Mouse (Mus musculus): ENCODE data around the gene Olfr1202. TPM values are rescaled to one million over a fixed set of nuclear protein-coding genes. Genes with fewer than 3 reads are reported as not detected.

The Olfr1202 gene
- not detected in 2 replicates for polyA plus RNA-seq (2015; fragmentation: Nextera tagmentation; extraction: Ambion mirVana)

DNA sequence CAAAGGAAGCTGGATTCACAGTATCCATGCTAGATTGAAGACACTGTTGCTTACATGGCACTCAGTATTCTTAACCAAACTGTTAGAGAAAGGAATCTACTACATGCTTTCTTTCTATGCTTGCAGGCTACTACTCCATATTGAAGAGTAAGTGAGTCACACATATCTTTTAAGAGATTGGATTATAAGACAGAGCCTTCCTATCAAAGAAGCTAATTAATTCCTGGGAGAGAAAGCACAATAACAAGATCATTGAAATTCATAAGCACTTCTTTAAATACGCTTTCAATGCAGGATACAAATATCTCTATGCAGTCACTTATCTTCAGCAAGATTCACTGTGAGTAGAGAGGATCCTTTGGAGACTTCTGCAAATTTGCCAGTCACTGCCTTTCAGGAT lies at the start of gene Olfr1202:
Gene Olfr1202 (plus strand): TSS at position 301 of the 400 bp plus-strand sequence.
- Histone ChIP-seq H3K27me3 (replicated peaks; ENCODE audit: control insufficient read depth, insufficient read depth, low read length) (no peaks in the 10 kb centered on the region), H3K36me3 (ENCODE audit: control insufficient read depth, insufficient read depth) (no peaks in the 10 kb centered on the region), H3K9me3 (ENCODE audit: control insufficient read depth) (no peaks in the 10 kb centered on the region), H3K4me3 (ENCODE audit: low read depth, low read length) (no peak within 1 kb of the TSS), H3K27ac (ENCODE audit: low read depth, low read length) (no peak within 1 kb of the TSS), H3K4me1 (replicated peaks; ENCODE audit: control insufficient read depth, insufficient read depth, low read length) (no peaks in the 10 kb centered on the region), H3K4me2 (replicated peaks; ENCODE audit: low read depth) (no peak within 1 kb of the TSS), H3K9ac (ENCODE audit: low read depth, low read length) (no peak within 1 kb of the TSS)
- ATAC-seq, result no peak
- 87% methylated on average over 1 of the region's 1 CpGs for WGBS
- TF ChIP-seq CTCF (IDR thresholded peaks at IDR 0.05; ENCODE audit: low read depth), result no peak

DNA sequence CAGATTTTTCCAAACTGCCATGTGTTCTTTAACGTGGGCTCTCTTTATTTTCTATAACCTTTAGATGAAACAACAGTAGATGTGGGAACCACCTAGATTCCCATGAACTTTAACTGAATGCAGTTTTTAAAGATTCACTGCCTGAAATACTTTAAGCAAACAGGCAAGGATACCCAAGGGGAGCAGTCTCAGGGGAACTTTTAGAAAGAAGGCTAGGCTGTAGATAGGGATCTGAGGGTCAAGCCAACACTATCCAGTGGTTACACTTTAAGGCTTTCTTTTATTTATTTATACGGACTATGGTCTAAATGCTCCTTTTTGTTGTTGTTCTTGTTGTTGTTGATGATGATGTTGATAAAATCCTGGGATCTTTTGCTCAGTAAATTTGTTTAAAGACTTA lies 43.9 kb upstream of the Olfr1202 start, which contains the start of gene Olfr1200:
Gene Olfr1200 (minus strand): TSS at position 101 of the 400 bp plus-strand sequence.
- Histone ChIP-seq H3K4me1 (replicated peaks; ENCODE audit: control insufficient read depth, insufficient read depth, low read length) (no peaks in the 10 kb centered on the region), H3K9ac (ENCODE audit: low read depth, low read length) (no peak within 1 kb of the TSS), H3K27ac (ENCODE audit: low read depth, low read length) (no peak within 1 kb of the TSS), H3K9me3 (ENCODE audit: control insufficient read depth) (no peaks in the 10 kb centered on the region), H3K36me3 (ENCODE audit: control insufficient read depth, insufficient read depth) (no peaks in the 10 kb centered on the region), H3K4me2 (replicated peaks; ENCODE audit: low read depth) (no peak within 1 kb of the TSS), H3K27me3 (replicated peaks; ENCODE audit: control insufficient read depth, insufficient read depth, low read length) (no peaks in the 10 kb centered on the region), H3K4me3 (ENCODE audit: low read depth, low read length) (no peak within 1 kb of the TSS)
- ATAC-seq, result no peak
- no peak for TF ChIP-seq CTCF (IDR thresholded peaks at IDR 0.05; ENCODE audit: low read depth)
- WGBS, result 75% methylated on average over 2 of the region's 2 CpGs

DNA sequence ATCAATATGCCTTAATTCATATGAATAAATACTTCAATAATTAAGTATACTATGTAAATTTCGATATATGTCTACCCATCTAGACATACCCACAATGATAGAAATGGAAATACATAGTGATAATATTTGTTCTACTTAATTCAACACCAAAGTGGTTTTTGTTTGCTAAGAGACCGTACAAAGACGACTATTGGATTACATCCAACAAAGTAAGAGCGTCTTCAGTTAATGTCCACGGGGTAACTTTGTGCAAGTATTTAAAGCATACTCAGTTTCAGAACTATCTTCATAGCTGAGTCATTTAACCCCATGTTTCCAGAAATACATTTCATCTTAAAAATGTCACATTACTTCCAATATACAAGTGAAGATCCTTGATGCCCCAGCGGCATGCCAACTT lies 21.6 kb upstream of the Olfr1202 start, which contains the start of gene Olfr1201:
Gene Olfr1201 (plus strand): TSS at position 301 of the 400 bp plus-strand sequence.
- Histone ChIP-seq H3K9ac (ENCODE audit: low read depth, low read length) (no peak within 1 kb of the TSS), H3K4me3 (ENCODE audit: low read depth, low read length) (no peak within 1 kb of the TSS), H3K27ac (ENCODE audit: low read depth, low read length) (no peak within 1 kb of the TSS), H3K4me2 (replicated peaks; ENCODE audit: low read depth) (no peak within 1 kb of the TSS), H3K9me3 (ENCODE audit: control insufficient read depth) (no peaks in the 10 kb centered on the region), H3K27me3 (replicated peaks; ENCODE audit: control insufficient read depth, insufficient read depth, low read length) (no peaks in the 10 kb centered on the region), H3K4me1 (replicated peaks; ENCODE audit: control insufficient read depth, insufficient read depth, low read length) (no peaks in the 10 kb centered on the region), H3K36me3 (ENCODE audit: control insufficient read depth, insufficient read depth) (no peaks in the 10 kb centered on the region)
- 74% methylated on average over 6 of the region's 6 CpGs for WGBS
- TF ChIP-seq CTCF (IDR thresholded peaks at IDR 0.05; ENCODE audit: low read depth), result no peak
- ATAC-seq, result no peak

DNA sequence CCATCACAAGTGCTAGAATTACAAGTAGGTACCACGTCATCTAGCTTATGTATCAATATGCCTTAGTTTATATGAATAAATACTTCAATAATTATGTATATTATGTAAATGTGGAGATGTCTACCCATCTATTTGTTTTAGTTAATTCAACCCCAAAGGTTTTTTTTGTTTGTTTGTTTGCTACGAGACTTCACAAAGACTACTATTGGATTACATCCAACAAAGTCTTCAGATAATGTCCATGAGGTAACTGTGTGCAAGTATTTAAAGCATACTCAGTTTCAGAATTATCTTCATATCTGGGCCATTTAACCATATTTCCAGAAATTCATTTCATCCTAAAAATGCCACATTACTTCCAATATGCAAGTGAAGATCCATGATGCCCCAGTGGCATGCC lies 15.1 kb downstream of the Olfr1202 start, which contains the start of gene Olfr1205:
Gene Olfr1205 (plus strand): TSS at position 301 of the 400 bp plus-strand sequence.
- ATAC-seq, result no peak
- H3K9me3 ChIP-seq (ENCODE audit: control insufficient read depth), result no peaks in the 10 kb centered on the region
- no peak within 1 kb of the TSS for H3K9ac ChIP-seq (ENCODE audit: low read depth, low read length)
- no peak within 1 kb of the TSS for H3K27ac ChIP-seq (ENCODE audit: low read depth, low read length)
- TF ChIP-seq CTCF (IDR thresholded peaks at IDR 0.05; ENCODE audit: low read depth), result no peak
- H3K4me3 ChIP-seq (ENCODE audit: low read depth, low read length), result no peak within 1 kb of the TSS
- 87% methylated on average over 2 of the region's 2 CpGs for WGBS
- H3K36me3 ChIP-seq (ENCODE audit: control insufficient read depth, insufficient read depth), result no peaks in the 10 kb centered on the region
- H3K27me3 ChIP-seq (replicated peaks; ENCODE audit: control insufficient read depth, insufficient read depth, low read length), result no peaks in the 10 kb centered on the region
- H3K4me1 ChIP-seq (replicated peaks; ENCODE audit: control insufficient read depth, insufficient read depth, low read length), result no peaks in the 10 kb centered on the region
- H3K4me2 ChIP-seq (replicated peaks; ENCODE audit: low read depth), result no peak within 1 kb of the TSS

DNA sequence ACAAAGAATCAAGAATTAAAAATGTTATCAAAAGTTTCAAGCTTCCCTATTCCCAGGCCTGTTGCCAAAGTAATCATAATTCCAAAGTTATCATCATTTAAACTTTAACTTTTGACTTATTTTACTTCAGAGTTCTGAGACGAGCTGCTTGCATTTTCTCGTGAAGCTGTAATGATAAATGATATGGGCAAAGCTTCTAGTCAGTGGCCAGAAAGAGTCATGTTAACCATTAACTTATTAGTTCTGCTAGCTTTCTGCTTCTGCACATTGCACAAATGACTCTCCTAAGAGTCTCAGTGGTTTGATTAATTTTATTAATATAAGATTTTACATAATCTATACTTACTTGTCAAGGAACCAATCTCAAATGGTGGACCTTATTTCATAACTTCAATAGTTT lies 24.2 kb downstream of the Olfr1202 start:
- Histone ChIP-seq H3K27ac (ENCODE audit: low read depth, low read length) (no peak overlapping the region), H3K27me3 (replicated peaks; ENCODE audit: control insufficient read depth, insufficient read depth, low read length) (no peaks in the 10 kb centered on the region), H3K36me3 (ENCODE audit: control insufficient read depth, insufficient read depth) (no peaks in the 10 kb centered on the region), H3K4me2 (replicated peaks; ENCODE audit: low read depth) (no peak overlapping the region), H3K9me3 (ENCODE audit: control insufficient read depth) (no peaks in the 10 kb centered on the region), H3K9ac (ENCODE audit: low read depth, low read length) (no peak overlapping the region), H3K4me1 (replicated peaks; ENCODE audit: control insufficient read depth, insufficient read depth, low read length) (no peaks in the 10 kb centered on the region), H3K4me3 (ENCODE audit: low read depth, low read length) (no peak overlapping the region)
- no peak for ATAC-seq
- TF ChIP-seq CTCF (IDR thresholded peaks at IDR 0.05; ENCODE audit: low read depth), result no peak
- 22% methylated on average over 2 of the region's 2 CpGs for WGBS

DNA sequence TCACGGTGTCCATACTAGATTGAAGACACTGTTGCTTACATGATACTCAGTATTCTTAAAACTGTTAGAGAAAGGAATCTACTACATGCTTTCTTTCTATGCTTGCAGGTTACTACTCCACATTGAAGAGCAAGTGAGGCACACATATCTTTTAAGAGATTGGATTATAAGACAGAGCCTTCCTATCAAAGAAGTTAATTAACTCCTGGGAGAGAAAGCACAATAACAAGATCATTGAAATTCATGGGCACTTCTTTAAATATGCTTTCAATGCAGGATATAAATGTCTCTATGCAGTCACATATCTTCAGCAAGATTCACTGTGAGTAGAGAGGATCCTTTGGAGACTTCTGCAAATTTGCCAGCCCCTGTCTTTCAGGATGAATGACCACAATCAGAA lies 34.7 kb downstream of the Olfr1202 start, which contains the start of gene Olfr1204:
Gene Olfr1204 (plus strand): TSS at position 301 of the 400 bp plus-strand sequence.
- Histone ChIP-seq H3K36me3 (ENCODE audit: control insufficient read depth, insufficient read depth) (no peaks in the 10 kb centered on the region), H3K9me3 (ENCODE audit: control insufficient read depth) (no peaks in the 10 kb centered on the region), H3K9ac (ENCODE audit: low read depth, low read length) (no peak within 1 kb of the TSS), H3K4me2 (replicated peaks; ENCODE audit: low read depth) (no peak within 1 kb of the TSS), H3K4me1 (replicated peaks; ENCODE audit: control insufficient read depth, insufficient read depth, low read length) (no peaks in the 10 kb centered on the region), H3K4me3 (ENCODE audit: low read depth, low read length) (no peak within 1 kb of the TSS), H3K27me3 (replicated peaks; ENCODE audit: control insufficient read depth, insufficient read depth, low read length) (no peaks in the 10 kb centered on the region), H3K27ac (ENCODE audit: low read depth, low read length) (no peak within 1 kb of the TSS)
- WGBS, result 91% methylated on average over 1 of the region's 1 CpGs
- ATAC-seq, result no peak
- TF ChIP-seq CTCF (IDR thresholded peaks at IDR 0.05; ENCODE audit: low read depth), result no peak
